Mouse (Mus musculus): ENCODE results near the gene Wdcp. TPM values are rescaled to one million over a fixed set of nuclear protein-coding genes. Genes with fewer than 3 reads are reported as not detected.
"Not testable (repeated sequence)": the region's sequence is repeated elsewhere in the genome, so short reads cannot be mapped to it uniquely, and the experiment has no call there.

Wdcp gene
- 12.7 and 14.4 TPM in 2 replicates for polyA plus RNA-seq (2015; fragmentation: Nextera tagmentation; extraction: Ambion mirVana)

- 1% methylated on average over 30 of the region's 30 CpGs for WGBS
- Histone ChIP-seq H3K36me3 (ENCODE audit: control insufficient read depth, insufficient read depth, low read length) (no peaks in the 10 kb centered on the region), H3K4me1 (ENCODE audit: control insufficient read depth, insufficient read depth, low read length) (peaks cover 16% of the 10 kb centered on the region), H3K27me3 (ENCODE audit: control insufficient read depth, insufficient read depth, low read depth, low read length) (no peaks in the 10 kb centered on the region), H3K9me3 (replicated peaks; ENCODE audit: control insufficient read depth, low read length, poor library complexity, severe bottlenecking) (no peaks in the 10 kb centered on the region), H3K9ac (ENCODE audit: low read depth, low read length) (peak within 1 kb of the TSS; percentile 65), H3K4me2 (ENCODE audit: low read length) (peak within 1 kb of the TSS; percentile 75), H3K27ac (ENCODE audit: low read length) (peak within 1 kb of the TSS; percentile 62), H3K4me3 (ENCODE audit: low read depth, low read length) (peak within 1 kb of the TSS; percentile 75)
- ATAC-seq: peak; percentile 93
These were observed at the start of gene Wdcp for GRCm38 (mm10) chr12:4842890-4843597. Gene Wdcp, plus strand, starts transcription at chr12:4843303.

- WGBS: 75% methylated on average over 1 of the region's 1 CpGs
- Histone ChIP-seq H3K27ac (ENCODE audit: low read length) (no peak overlapping the region), H3K9me3 (replicated peaks; ENCODE audit: control insufficient read depth, low read length, poor library complexity, severe bottlenecking) (no peaks in the 10 kb centered on the region), H3K4me2 (ENCODE audit: low read length) (no peak overlapping the region), H3K4me3 (ENCODE audit: low read depth, low read length) (no peak overlapping the region), H3K27me3 (ENCODE audit: control insufficient read depth, insufficient read depth, low read depth, low read length) (no peaks in the 10 kb centered on the region), H3K9ac (ENCODE audit: low read depth, low read length) (no peak overlapping the region), H3K4me1 (ENCODE audit: control insufficient read depth, insufficient read depth, low read length) (no peaks in the 10 kb centered on the region), H3K36me3 (ENCODE audit: control insufficient read depth, insufficient read depth, low read length) (no peaks in the 10 kb centered on the region)
- ATAC-seq: no peak
These were observed 49.4 kb upstream of the Wdcp start for GRCm38 (mm10) chr12:4793718-4794117.

- ATAC-seq; H3K4me1 ChIP-seq (ENCODE audit: control insufficient read depth, insufficient read depth, low read length); H3K27me3 ChIP-seq (ENCODE audit: control insufficient read depth, insufficient read depth, low read depth, low read length); H3K4me2 ChIP-seq (ENCODE audit: low read length); H3K9ac ChIP-seq (ENCODE audit: low read depth, low read length); H3K36me3 ChIP-seq (ENCODE audit: control insufficient read depth, insufficient read depth, low read length); H3K27ac ChIP-seq (ENCODE audit: low read length); H3K9me3 ChIP-seq (replicated peaks; ENCODE audit: control insufficient read depth, low read length, poor library complexity, severe bottlenecking); H3K4me3 ChIP-seq (ENCODE audit: low read depth, low read length): not testable (repeated sequence)
- 82% methylated on average over 6 of the region's 6 CpGs for WGBS
These were observed 45.6 kb upstream of the Wdcp start for GRCm38 (mm10) chr12:4797471-4797870.

GRCm38 (mm10) chr12:4811036-4811435 lies 32.1 kb upstream of the Wdcp start:
- Histone ChIP-seq H3K4me1 (ENCODE audit: control insufficient read depth, insufficient read depth, low read length) (no peaks in the 10 kb centered on the region), H3K27ac (ENCODE audit: low read length) (no peak overlapping the region), H3K36me3 (ENCODE audit: control insufficient read depth, insufficient read depth, low read length) (no peaks in the 10 kb centered on the region), H3K4me2 (ENCODE audit: low read length) (no peak overlapping the region), H3K27me3 (ENCODE audit: control insufficient read depth, insufficient read depth, low read depth, low read length) (no peaks in the 10 kb centered on the region), H3K4me3 (ENCODE audit: low read depth, low read length) (no peak overlapping the region), H3K9me3 (replicated peaks; ENCODE audit: control insufficient read depth, low read length, poor library complexity, severe bottlenecking) (no peaks in the 10 kb centered on the region), H3K9ac (ENCODE audit: low read depth, low read length) (no peak overlapping the region)
- WGBS: 81% methylated on average over 4 of the region's 4 CpGs
- ATAC-seq: no peak

- Histone ChIP-seq H3K27ac (ENCODE audit: low read length) (no peak overlapping the region), H3K4me3 (ENCODE audit: low read depth, low read length) (no peak overlapping the region), H3K9ac (ENCODE audit: low read depth, low read length) (no peak overlapping the region), H3K4me2 (ENCODE audit: low read length) (no peak overlapping the region), H3K9me3 (replicated peaks; ENCODE audit: control insufficient read depth, low read length, poor library complexity, severe bottlenecking) (no peaks in the 10 kb centered on the region), H3K27me3 (ENCODE audit: control insufficient read depth, insufficient read depth, low read depth, low read length) (no peaks in the 10 kb centered on the region), H3K36me3 (ENCODE audit: control insufficient read depth, insufficient read depth, low read length) (no peaks in the 10 kb centered on the region), H3K4me1 (ENCODE audit: control insufficient read depth, insufficient read depth, low read length) (peaks cover 6% of the 10 kb centered on the region)
- WGBS: 80% methylated on average over 3 of the region's 3 CpGs
- no peak for ATAC-seq
These were observed 31.4 kb upstream of the Wdcp start for GRCm38 (mm10) chr12:4811705-4812104.

GRCm38 (mm10) chr12:4813636-4814035 lies 29.5 kb upstream of the Wdcp start:
- Histone ChIP-seq H3K27ac (ENCODE audit: low read length) (no peak overlapping the region), H3K36me3 (ENCODE audit: control insufficient read depth, insufficient read depth, low read length) (no peaks in the 10 kb centered on the region), H3K4me3 (ENCODE audit: low read depth, low read length) (no peak overlapping the region), H3K9me3 (replicated peaks; ENCODE audit: control insufficient read depth, low read length, poor library complexity, severe bottlenecking) (no peaks in the 10 kb centered on the region), H3K4me2 (ENCODE audit: low read length) (no peak overlapping the region), H3K27me3 (ENCODE audit: control insufficient read depth, insufficient read depth, low read depth, low read length) (no peaks in the 10 kb centered on the region), H3K4me1 (ENCODE audit: control insufficient read depth, insufficient read depth, low read length) (peaks cover 13% of the 10 kb centered on the region), H3K9ac (ENCODE audit: low read depth, low read length) (no peak overlapping the region)
- no peak for ATAC-seq
- 86% methylated on average over 4 of the region's 4 CpGs for WGBS

- 6% methylated on average over 23 of the region's 24 CpGs for WGBS
- ATAC-seq: peak; percentile 84
- H3K4me1 ChIP-seq (ENCODE audit: control insufficient read depth, insufficient read depth, low read length): peaks cover 21% of the 10 kb centered on the region
- peak overlapping the region; percentile 75 for H3K9ac ChIP-seq (ENCODE audit: low read depth, low read length)
- peak overlapping the region; percentile 83 for H3K4me2 ChIP-seq (ENCODE audit: low read length)
- H3K27ac ChIP-seq (ENCODE audit: low read length): peak overlapping the region; percentile 91
- no peaks in the 10 kb centered on the region for H3K9me3 ChIP-seq (replicated peaks; ENCODE audit: control insufficient read depth, low read length, poor library complexity, severe bottlenecking)
- no peaks in the 10 kb centered on the region for H3K27me3 ChIP-seq (ENCODE audit: control insufficient read depth, insufficient read depth, low read depth, low read length)
- peak overlapping the region; percentile 88 for H3K4me3 ChIP-seq (ENCODE audit: low read depth, low read length)
- H3K36me3 ChIP-seq (ENCODE audit: control insufficient read depth, insufficient read depth, low read length): peaks cover 9% of the 10 kb centered on the region
These were observed 26.3 kb upstream of the Wdcp start for GRCm38 (mm10) chr12:4816680-4817360.

- no peaks in the 10 kb centered on the region for H3K27me3 ChIP-seq (ENCODE audit: control insufficient read depth, insufficient read depth, low read depth, low read length)
- peak within 1 kb of the TSS; percentile 81 for H3K9ac ChIP-seq (ENCODE audit: low read depth, low read length)
- peak within 1 kb of the TSS; percentile 88 for H3K4me3 ChIP-seq (ENCODE audit: low read depth, low read length)
- peak; percentile 98 for ATAC-seq
- H3K27ac ChIP-seq (ENCODE audit: low read length): peak within 1 kb of the TSS; percentile 91
- H3K9me3 ChIP-seq (replicated peaks; ENCODE audit: control insufficient read depth, low read length, poor library complexity, severe bottlenecking): no peaks in the 10 kb centered on the region
- under 1% methylated on average over 48 of the region's 49 CpGs for WGBS
- H3K36me3 ChIP-seq (ENCODE audit: control insufficient read depth, insufficient read depth, low read length): peaks cover 9% of the 10 kb centered on the region
- peaks cover 21% of the 10 kb centered on the region for H3K4me1 ChIP-seq (ENCODE audit: control insufficient read depth, insufficient read depth, low read length)
- peak within 1 kb of the TSS; percentile 91 for H3K4me2 ChIP-seq (ENCODE audit: low read length)
These were observed 25.6 kb upstream of the Wdcp start, which contains the start of gene Sf3b6 for GRCm38 (mm10) chr12:4817361-4818101. Gene Sf3b6, plus strand, starts transcription at chr12:4817544.
